Mouse (Mus musculus) hindbrain, postnatal 0 days (tissue): ENCODE results near the gene Efcab12. TPM values are rescaled to one million over a fixed set of nuclear protein-coding genes. Genes with fewer than 3 reads are reported as not detected.

Experiments used
- ATAC-seq: fragments of 200-750 bp; cut with Nextera tagmentation; 2 replicates; pipeline ENCODE4 v1.8.0; 2017; ENCODE audit warnings: mild to moderate bottlenecking, moderate TSS enrichment, moderate library complexity
- DNase-seq: peaks from one replicate; pipeline ENCODE4 v3.0.0-alpha.2; 2015; ENCODE audit warnings: low spot score
- H3K27ac ChIP-seq: fragments of 300-500 bp; sonication (generic); 2 replicates; pipeline ENCODE4 v1.5.1; 2014; ENCODE audit warnings: mild to moderate bottlenecking
- H3K27me3 ChIP-seq: fragments of 300-500 bp; sonication (generic); 2 replicates; pipeline ENCODE4 v1.6.1; 2014; ENCODE audit warnings: low read length, mixed read lengths; ENCODE audit not compliant: insufficient read depth
- H3K36me3 ChIP-seq: fragments of 300-500 bp; sonication (generic); 2 replicates; pipeline ENCODE4 v1.6.1; 2014; ENCODE audit warnings: low read length, mixed read lengths; ENCODE audit not compliant: insufficient read depth
- H3K4me1 ChIP-seq: fragments of 300-500 bp; sonication (generic); 2 replicates; pipeline ENCODE4 v1.6.1; 2014; ENCODE audit warnings: antibody characterized with exemption, low read length, mixed read lengths; ENCODE audit not compliant: insufficient read depth
- H3K4me2 ChIP-seq: fragments of 300-500 bp; sonication (generic); 2 replicates; pipeline ENCODE4 v1.6.1; 2014; ENCODE audit warnings: low read depth, mild to moderate bottlenecking, low read length, moderate library complexity, mixed read lengths
- H3K4me3 ChIP-seq: fragments of 300-500 bp; sonication (generic); 2 replicates; pipeline ENCODE4 v1.5.1; 2014; ENCODE audit warnings: low read length
- H3K9ac ChIP-seq: fragments of 300-500 bp; sonication (generic); replicated peaks from 2 replicates; pipeline ENCODE4 v1.6.1; 2014; ENCODE audit warnings: mild to moderate bottlenecking, low read length, moderate library complexity, mixed read lengths
- H3K9me3 ChIP-seq: fragments of 300-500 bp; sonication (generic); 2 replicates; pipeline ENCODE4 v1.6.1; 2016; ENCODE audit warnings: low read length, mixed read lengths
- CTCF ChIP-seq: IDR thresholded peaks from 2 replicates; pipeline ENCODE4 v1.5.1; 2016; ENCODE audit warnings: antibody characterized with exemption, control low read depth, low read depth
- WGBS: fragments of 180-500 bp; shearing (Covaris S2); extraction: QIAGEN DNeasy Blood & Tissue Kit; methylation state at CpG from one replicate; pipeline ENCODE4 v1.1.7; 2014; 5-methylcytosine and 5-hydroxymethylcytosine counted together
- polyA plus RNA-seq: library from polyadenylated mRNA; unstranded; fragments of >200 nt; fragmentation: Nextera tagmentation; extraction: Ambion mirVana; gene quantifications from 2 replicates; pipeline ENCODE4 v1.2.1, GENCODE M21; 2015
- total RNA-seq: library from RNA; depleted of rRNA; stranded (reverse); fragments of >200 nt; gene quantifications from 2 replicates; pipeline ENCODE4 v1.2.3, GENCODE M21; 2014

Gene Efcab12
- total and polyA plus RNA-seq, 2 experiments from 2014 or later: 1.6 to 2.4 TPM

GRCm38 (mm10) chr6:115791016-115791415 lies 47.2 kb downstream of the Efcab12 start:
- Histone ChIP-seq H3K4me1 (no peaks in the 10 kb centered on the region), H3K4me2 (no peak overlapping the region), H3K9ac (no peak overlapping the region), H3K27ac (no peak overlapping the region), H3K36me3 (peaks cover 64% of the 10 kb centered on the region), H3K4me3 (no peak overlapping the region), H3K27me3 (no peaks in the 10 kb centered on the region), H3K9me3 (no peaks in the 10 kb centered on the region)
- no peak for TF ChIP-seq CTCF
- ATAC-seq (no peak), DNase-seq (no peak)
- 82% methylated on average over 10 of the region's 10 CpGs for WGBS

- Histone ChIP-seq H3K36me3 (peaks cover 44% of the 10 kb centered on the region; the same call in 1 of the 2 replicates), H3K27me3 (no peaks in the 10 kb centered on the region), H3K4me1 (no peaks in the 10 kb centered on the region), H3K9me3 (no peaks in the 10 kb centered on the region), H3K4me3 (no peak overlapping the region), H3K27ac (no peak overlapping the region), H3K9ac (no peak overlapping the region), H3K4me2 (no peak overlapping the region)
- no peak for DNase-seq
- WGBS: 90% methylated on average over 3 of the region's 3 CpGs
- no peak for TF ChIP-seq CTCF
- ATAC-seq: no peak
Measured at GRCm38 (mm10) chr6:115782781-115783180, 55.4 kb downstream of the Efcab12 start.

- TF ChIP-seq CTCF: no peak
Measured at GRCm38 (mm10) chr6:115776363-115776762, 61.8 kb downstream of the Efcab12 start.

DNA sequence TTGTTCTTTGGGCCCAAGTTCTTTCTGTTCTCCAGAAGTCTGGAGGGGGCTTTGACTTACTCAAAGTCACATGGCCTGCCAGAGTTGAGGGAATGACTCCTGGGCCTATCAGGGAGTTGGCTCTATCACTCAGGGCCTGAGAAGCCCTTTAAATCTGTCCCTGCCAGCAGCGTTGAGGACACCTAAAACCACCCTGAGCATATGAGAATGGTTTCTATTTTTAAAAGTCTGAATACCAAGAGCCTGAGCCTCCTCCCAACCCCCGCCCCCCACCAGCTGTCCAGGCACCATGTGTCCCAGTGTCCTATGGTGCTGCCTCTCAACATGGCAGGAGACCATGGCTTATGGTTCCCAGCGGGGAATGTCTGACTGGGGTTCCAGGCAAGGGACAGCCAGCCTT lies 62.4 kb downstream of the Efcab12 start:
- Histone ChIP-seq H3K27ac (no peak overlapping the region), H3K27me3 (no peaks in the 10 kb centered on the region), H3K36me3 (peaks cover 4% of the 10 kb centered on the region; the same call in 1 of the 2 replicates), H3K4me1 (peaks cover 21% of the 10 kb centered on the region), H3K9ac (peak overlapping the region; percentile 75; the same call in 1 of the 2 replicates), H3K9me3 (no peaks in the 10 kb centered on the region), H3K4me3 (peak overlapping the region; percentile 65), H3K4me2 (peak overlapping the region; percentile 75)
- no peak for TF ChIP-seq CTCF
- DNase-seq (no peak), ATAC-seq (no peak)
- WGBS: 51% methylated on average over 3 of the region's 3 CpGs

More at GRCm38 (mm10) chr6:115776363-115776762, 61.8 kb downstream of the Efcab12 start:
- H3K36me3 ChIP-seq: peaks cover 7% of the 10 kb centered on the region; the same call in 1 of the 2 replicates
- H3K4me3 ChIP-seq: peak overlapping the region; percentile 65; the same call in 1 of the 2 replicates
- no peaks in the 10 kb centered on the region for H3K27me3 ChIP-seq
- peak overlapping the region; percentile 75 for H3K4me2 ChIP-seq
- no peak overlapping the region for H3K27ac ChIP-seq
- ATAC-seq (no peak), DNase-seq (no peak)
- H3K9me3 ChIP-seq: no peaks in the 10 kb centered on the region
- peaks cover 21% of the 10 kb centered on the region for H3K4me1 ChIP-seq
- 0 out of 2 replicates have a peak overlapping the region, but pooled peaks have one; percentile 75 for H3K9ac ChIP-seq
- 70% methylated on average over 9 of the region's 9 CpGs for WGBS

GRCm38 (mm10) chr6:115774501-115774921 lies 63.7 kb downstream of the Efcab12 start, which contains the start of gene Cand2:
Cand2 (plus strand) TSS chr6:115774538.
- peaks cover 21% of the 10 kb centered on the region for H3K4me1 ChIP-seq
- peak within 1 kb of the TSS; percentile 74; the same call in 1 of the 2 replicates for H3K27ac ChIP-seq
- no peaks in the 10 kb centered on the region for H3K27me3 ChIP-seq
- TF ChIP-seq CTCF: no peak
- WGBS: under 1% methylated on average over 17 of the region's 28 CpGs
- peak; percentile 81 for DNase-seq
- peak within 1 kb of the TSS; percentile 75 for H3K4me2 ChIP-seq
- peak; percentile 82 for ATAC-seq
- peaks cover 4% of the 10 kb centered on the region; the same call in 1 of the 2 replicates for H3K36me3 ChIP-seq
- H3K4me3 ChIP-seq: peak within 1 kb of the TSS; percentile 65
- peak within 1 kb of the TSS; percentile 75 for H3K9ac ChIP-seq
- no peaks in the 10 kb centered on the region for H3K9me3 ChIP-seq

- TF ChIP-seq CTCF: no peak
- Histone ChIP-seq H3K4me2 (peak overlapping the region; percentile 75), H3K27ac (peak overlapping the region; percentile 56; the same call in 1 of the 2 replicates), H3K27me3 (no peaks in the 10 kb centered on the region), H3K4me1 (peaks cover 21% of the 10 kb centered on the region), H3K4me3 (peak overlapping the region; percentile 65), H3K9ac (peak overlapping the region; percentile 33; the same call in 1 of the 2 replicates), H3K36me3 (peaks cover 2% of the 10 kb centered on the region; the same call in 1 of the 2 replicates), H3K9me3 (no peaks in the 10 kb centered on the region)
- DNase-seq: peak; percentile 54
- 0% methylated on average over 14 of the region's 14 CpGs for WGBS
- peak; percentile 77; the same call in 1 of the 2 replicates for ATAC-seq
Measured at GRCm38 (mm10) chr6:115773966-115774413, 64.2 kb downstream of the Efcab12 start.

DNA sequence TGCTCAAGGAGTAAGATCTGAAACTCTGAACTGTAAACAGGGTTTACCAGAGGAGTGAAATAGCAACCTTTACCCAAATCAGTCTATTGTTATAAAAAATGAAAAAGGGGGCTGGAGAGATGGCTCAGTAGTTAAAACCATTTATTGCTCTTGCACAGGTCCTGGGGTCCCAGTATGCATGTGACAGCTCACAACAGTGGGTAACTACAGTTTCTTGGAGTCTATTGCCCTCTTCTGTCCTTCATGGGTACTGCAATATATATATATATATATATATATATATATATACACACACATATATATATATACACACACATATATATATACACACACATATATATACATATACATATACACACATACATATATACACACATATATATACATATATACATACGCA lies 65.6 kb downstream of the Efcab12 start:
- TF ChIP-seq CTCF: peak; percentile 44
- DNase-seq: peak; percentile 40
- no peak for ATAC-seq
- no peak overlapping the region for H3K4me3 ChIP-seq
- H3K9ac ChIP-seq: no peak overlapping the region
- H3K4me1 ChIP-seq: peaks cover 21% of the 10 kb centered on the region
- no peaks in the 10 kb centered on the region for H3K9me3 ChIP-seq
- no peaks in the 10 kb centered on the region for H3K27me3 ChIP-seq
- H3K4me2 ChIP-seq: no peak overlapping the region
- 87% methylated on average over 1 of the region's 1 CpGs for WGBS
- no peaks in the 10 kb centered on the region for H3K36me3 ChIP-seq
- H3K27ac ChIP-seq: no peak overlapping the region
